Mouse (Mus musculus): ENCODE measurements around the gene Faap24. TPM values are rescaled to one million over a fixed set of nuclear protein-coding genes. Genes with fewer than 3 reads are reported as not detected.

Faap24 gene
- polyA plus RNA-seq, 1 experiment from 2014 or later: 11.4 TPM

GRCm38 (mm10) chr7:35347918-35348700 lies 48.5 kb downstream of the Faap24 start:
- no peak overlapping the region for H3K9ac ChIP-seq (replicated peaks)
- DNase-seq: no peak
- 49% methylated on average over 18 of the region's 18 CpGs for WGBS (ENCODE audit: insufficient replicate concordance)
- no peaks in the 10 kb centered on the region for H3K36me3 ChIP-seq (replicated peaks; ENCODE audit: insufficient read depth, low read length)
- TF ChIP-seq EP300 (IDR thresholded peaks at IDR 0.05; ENCODE audit: low read depth) (no peak), CTCF (IDR thresholded peaks at IDR 0.05; ENCODE audit: low read depth) (no peak)
- peaks cover 14% of the 10 kb centered on the region for H3K4me1 ChIP-seq (ENCODE audit: insufficient read depth)
- H3K4me3 ChIP-seq (ENCODE audit: low read depth, low read length): no peak overlapping the region
- ATAC-seq: peak; percentile 21; the same call in 1 of the 2 replicates
- peak overlapping the region; percentile 20; the same call in 1 of the 2 replicates for H3K4me2 ChIP-seq (ENCODE audit: low read depth, low read length)
- no peaks in the 10 kb centered on the region for H3K27me3 ChIP-seq (ENCODE audit: insufficient read depth, low read length)
- H3K9me3 ChIP-seq (ENCODE audit: low read length): no peaks in the 10 kb centered on the region
- peak overlapping the region; percentile 86 for H3K27ac ChIP-seq (ENCODE audit: low read depth)

GRCm38 (mm10) chr7:35344785-35345330 lies 51.8 kb downstream of the Faap24 start:
- 78% methylated on average over 5 of the region's 5 CpGs for WGBS (ENCODE audit: insufficient replicate concordance)
- Histone ChIP-seq H3K36me3 (replicated peaks; ENCODE audit: insufficient read depth, low read length) (no peaks in the 10 kb centered on the region), H3K9ac (replicated peaks) (no peak overlapping the region), H3K4me1 (ENCODE audit: insufficient read depth) (peaks cover 15% of the 10 kb centered on the region), H3K4me3 (ENCODE audit: low read depth, low read length) (no peak overlapping the region), H3K4me2 (ENCODE audit: low read depth, low read length) (no peak overlapping the region), H3K27ac (ENCODE audit: low read depth) (no peak overlapping the region), H3K9me3 (ENCODE audit: low read length) (no peaks in the 10 kb centered on the region), H3K27me3 (ENCODE audit: insufficient read depth, low read length) (no peaks in the 10 kb centered on the region)
- DNase-seq: no peak
- no peak for ATAC-seq
- no peak for TF ChIP-seq EP300 (IDR thresholded peaks at IDR 0.05; ENCODE audit: low read depth)
- TF ChIP-seq CTCF (IDR thresholded peaks at IDR 0.05; ENCODE audit: low read depth): no peak

GRCm38 (mm10) chr7:35342498-35342897 lies 54.1 kb downstream of the Faap24 start:
- H3K27ac ChIP-seq (ENCODE audit: low read depth): peak overlapping the region; percentile 78
- no peak overlapping the region for H3K9ac ChIP-seq (replicated peaks)
- H3K4me3 ChIP-seq (ENCODE audit: low read depth, low read length): no peak overlapping the region
- peaks cover 4% of the 10 kb centered on the region; the same call in 1 of the 2 replicates for H3K4me1 ChIP-seq (ENCODE audit: insufficient read depth)
- no peaks in the 10 kb centered on the region for H3K36me3 ChIP-seq (replicated peaks; ENCODE audit: insufficient read depth, low read length)
- H3K9me3 ChIP-seq (ENCODE audit: low read length): no peaks in the 10 kb centered on the region
- 44% methylated on average over 4 of the region's 4 CpGs for WGBS (ENCODE audit: insufficient replicate concordance)
- TF ChIP-seq EP300 (IDR thresholded peaks at IDR 0.05; ENCODE audit: low read depth) (0 out of 2 replicates have a peak, but pooled peaks have one; percentile 22), CTCF (IDR thresholded peaks at IDR 0.05; ENCODE audit: low read depth) (no peak)
- ATAC-seq (peak; percentile 81), DNase-seq (no peak)
- no peak overlapping the region for H3K4me2 ChIP-seq (ENCODE audit: low read depth, low read length)
- 0 out of 2 replicates have a peak, but pooled peaks cover 3% of the 10 kb centered on the region for H3K27me3 ChIP-seq (ENCODE audit: insufficient read depth, low read length)

Other genes starting within 250 kb of the Faap24 start
- gene Slc7a10, start 210.5 kb downstream of the Faap24 start, polyA plus RNA-seq (2015; fragmentation: Nextera tagmentation; extraction: Ambion mirVana): 0.12 TPM in 2 replicates
- 0.61 and 0.69 TPM in 2 replicates for gene Lrp3, start 181.3 kb downstream of the Faap24 start, polyA plus RNA-seq (2015; fragmentation: Nextera tagmentation; extraction: Ambion mirVana)
- gene Gpatch1, start 78.4 kb downstream of the Faap24 start, polyA plus RNA-seq (2015; fragmentation: Nextera tagmentation; extraction: Ambion mirVana): 4.9 and 5.6 TPM in 2 replicates
- gene Rhpn2, start 62.7 kb downstream of the Faap24 start, polyA plus RNA-seq (2015; fragmentation: Nextera tagmentation; extraction: Ambion mirVana): 8.1 TPM in 2 replicates
- 9.1 and 10.3 TPM in 2 replicates for gene Cep89, start 199 bp upstream of the Faap24 start, polyA plus RNA-seq (2015; fragmentation: Nextera tagmentation; extraction: Ambion mirVana)
- 0.15 and 0.27 TPM in 2 replicates for gene Slc7a9, start 52.0 kb upstream of the Faap24 start, polyA plus RNA-seq (2015; fragmentation: Nextera tagmentation; extraction: Ambion mirVana)
- gene Tdrd12, start 140.9 kb upstream of the Faap24 start, polyA plus RNA-seq (2015; fragmentation: Nextera tagmentation; extraction: Ambion mirVana): 0.13 and 0.26 TPM in 2 replicates
- 79.4 and 79.9 TPM in 2 replicates for gene Nudt19, start 159.5 kb upstream of the Faap24 start, polyA plus RNA-seq (2015; fragmentation: Nextera tagmentation; extraction: Ambion mirVana)
- 0.02 TPM in 1 of 2 replicates, not detected in the other for gene Rgs9bp, start 188.7 kb upstream of the Faap24 start, polyA plus RNA-seq (2015; fragmentation: Nextera tagmentation; extraction: Ambion mirVana)
- gene Ankrd27, start 189.4 kb upstream of the Faap24 start, polyA plus RNA-seq (2015; fragmentation: Nextera tagmentation; extraction: Ambion mirVana): 11.8 and 14.2 TPM in 2 replicates